Mouse (Mus musculus): ENCODE results near the gene Reps1.
"Not testable (repeated sequence)": the region's sequence is repeated elsewhere in the genome, so short reads cannot be mapped to it uniquely, and the experiment has no call there.

Gene Reps1

DNA sequence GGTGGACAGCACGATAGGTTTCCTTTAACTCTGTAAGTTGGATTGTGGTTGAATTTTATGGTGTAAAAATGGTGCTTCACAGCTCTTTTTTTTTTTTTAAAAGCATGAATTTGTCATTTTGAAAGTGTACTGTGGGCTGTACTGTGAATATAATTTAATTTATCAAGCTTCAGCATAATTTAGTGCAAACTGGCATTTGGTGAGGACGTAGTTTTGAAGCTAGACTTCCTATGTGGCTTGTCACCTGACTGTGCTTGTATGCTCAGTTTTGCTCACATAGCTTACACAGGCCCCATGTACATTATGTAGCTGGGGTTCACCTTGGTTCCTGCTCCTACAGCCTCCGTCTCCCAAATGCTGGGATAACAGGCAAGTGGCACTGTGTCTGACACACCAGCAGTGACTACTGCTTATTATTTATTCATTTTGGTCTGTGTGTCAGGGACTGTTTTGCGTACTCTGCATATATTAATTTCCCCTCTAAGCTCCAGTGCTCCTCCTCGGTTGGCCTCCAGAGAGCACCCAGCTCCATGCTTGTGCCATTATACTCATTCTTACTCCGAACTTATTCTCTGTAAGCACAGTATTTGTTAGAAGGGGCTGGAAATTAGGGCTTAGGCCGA lies 9.1 kb downstream of the Reps1 start:
- no peak for DNase-seq (ENCODE audit: low read depth, low spot score)

DNA sequence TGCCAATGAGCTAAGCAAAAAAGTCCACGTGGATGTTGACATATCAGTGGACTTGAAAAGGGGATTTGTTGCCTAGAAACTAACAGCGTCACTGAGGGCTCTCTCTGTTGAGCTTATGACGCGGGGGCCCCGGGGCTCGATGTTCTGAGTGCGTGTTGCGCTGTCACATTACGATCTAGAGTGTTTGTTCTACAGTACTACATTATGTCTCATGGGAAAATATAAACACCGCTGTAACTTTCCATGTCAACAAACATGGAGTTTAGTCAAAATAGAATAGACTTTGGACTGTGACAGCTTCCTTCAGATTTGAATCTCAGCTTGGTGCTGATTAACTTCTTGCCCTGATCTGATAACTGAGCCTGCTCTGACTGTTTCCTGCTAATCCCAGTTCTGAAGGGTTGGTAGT lies 10.4 kb downstream of the Reps1 start:
- DNase-seq (ENCODE audit: low read depth, low spot score) = no peak

DNA sequence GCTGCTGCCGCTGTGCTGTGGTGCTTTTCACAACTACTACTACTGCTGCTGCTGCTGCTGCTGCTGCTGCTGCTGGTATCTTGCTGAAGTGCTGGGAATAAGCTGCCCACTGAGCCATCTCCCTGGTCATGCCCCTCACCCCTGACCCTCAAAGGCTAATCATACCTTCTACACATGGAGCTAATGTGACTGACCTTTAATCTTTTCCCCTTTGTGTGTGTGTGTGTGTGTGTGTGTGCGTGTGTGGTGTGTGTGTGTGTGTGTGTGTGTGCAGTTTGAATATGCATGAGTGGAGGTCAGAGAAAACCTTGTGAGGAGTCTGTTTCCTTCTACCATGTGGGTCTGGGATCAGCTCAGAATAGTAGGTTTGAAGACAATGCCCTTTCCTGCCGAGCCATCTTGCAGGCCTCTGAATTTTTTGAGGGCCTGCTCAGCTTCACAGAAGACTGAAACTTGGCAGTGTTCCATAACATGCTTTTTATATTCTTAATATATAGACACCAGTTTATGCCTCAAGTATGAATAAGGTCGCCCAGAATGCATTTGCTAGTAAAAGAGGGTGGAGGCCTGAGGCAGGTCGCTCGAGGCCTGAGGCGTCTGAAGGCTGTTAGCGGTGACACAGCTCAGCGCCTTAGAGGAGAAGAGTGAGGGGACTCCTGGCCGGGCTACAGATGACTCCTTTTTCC lies 12.2 kb downstream of the Reps1 start:
- no peak for DNase-seq (ENCODE audit: low read depth, low spot score)

DNA sequence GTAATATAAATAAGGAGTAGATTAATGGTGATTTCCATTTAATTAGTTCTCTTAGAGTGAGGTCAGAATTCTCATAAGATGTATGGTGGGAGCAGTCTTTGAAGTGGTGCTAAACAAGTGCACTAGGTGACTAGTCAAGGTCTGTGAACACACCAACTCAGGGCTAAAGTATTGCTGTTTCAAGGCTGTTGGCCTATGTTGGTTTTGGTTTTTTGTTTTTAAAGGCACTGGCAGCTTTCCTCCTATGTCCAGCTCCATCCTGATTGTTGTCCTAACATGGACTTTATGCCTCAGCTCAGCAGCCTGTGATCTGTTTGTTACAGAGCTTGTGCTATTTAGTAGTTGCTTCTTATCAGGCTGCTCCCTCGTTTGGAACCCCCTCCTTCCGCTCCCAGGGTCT lies 13.2 kb downstream of the Reps1 start:
- DNase-seq (ENCODE audit: low read depth, low spot score) = no peak

DNA sequence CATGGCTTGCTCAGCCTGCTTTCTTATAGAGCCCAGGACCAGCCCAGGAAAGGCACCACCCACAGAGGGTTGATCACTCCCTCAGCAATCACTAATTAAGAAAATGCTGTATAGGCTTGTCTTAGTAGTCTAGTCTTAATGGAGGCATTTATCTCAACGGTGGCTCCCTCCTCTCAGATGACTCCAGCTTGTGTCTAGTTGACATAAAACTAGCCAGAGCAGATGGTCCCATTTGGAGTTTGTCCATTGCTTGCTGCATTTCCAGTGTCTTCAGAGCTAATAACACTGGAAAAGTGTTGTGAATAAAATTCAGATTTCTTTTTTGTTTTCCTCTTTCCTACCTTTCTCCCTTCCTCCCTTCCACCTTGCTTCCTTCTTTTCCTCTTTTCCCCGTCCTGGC lies 13.9 kb downstream of the Reps1 start:
- no peak for DNase-seq (ENCODE audit: low read depth, low spot score)

DNA sequence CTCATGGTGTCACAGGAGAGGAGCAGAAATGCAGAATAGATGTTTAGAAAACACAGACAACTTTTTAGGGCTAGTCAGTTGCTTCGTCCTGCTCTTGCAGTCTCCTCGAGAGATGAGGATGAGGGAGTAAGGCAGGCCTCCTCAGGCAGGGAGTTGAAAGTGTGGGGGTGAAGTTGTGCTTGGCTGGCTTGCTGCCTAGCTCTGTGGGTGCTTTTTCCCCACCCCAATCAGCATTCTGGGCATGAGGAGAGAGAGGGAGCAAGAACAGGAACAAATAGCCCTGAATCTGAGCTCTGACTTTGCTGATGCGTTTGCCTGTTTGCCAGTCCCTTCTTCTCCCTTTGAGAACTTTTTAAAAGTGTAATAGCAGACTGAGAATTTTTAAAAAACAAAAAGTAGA lies 14.5 kb downstream of the Reps1 start:
- DNase-seq (ENCODE audit: low read depth, low spot score) = no peak

DNA sequence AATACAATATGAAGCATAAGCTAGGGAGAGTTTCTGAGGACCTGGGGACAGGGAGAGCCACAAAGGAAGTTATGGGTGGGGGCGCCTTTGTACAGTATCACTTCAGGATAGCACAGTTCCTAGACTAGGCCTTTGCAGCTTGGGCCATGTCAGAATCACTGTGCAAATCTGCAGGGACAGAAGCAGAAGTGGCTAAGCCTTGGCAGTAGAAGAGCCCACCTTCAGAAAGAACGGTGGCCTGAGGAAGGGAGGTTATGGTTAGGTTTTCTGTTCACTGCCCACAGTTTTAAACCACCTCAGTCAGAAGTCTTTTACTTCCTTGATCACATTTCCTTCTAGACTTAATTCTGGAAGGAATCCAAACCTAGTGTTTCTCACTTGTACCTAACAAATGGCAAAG lies 15.0 kb downstream of the Reps1 start:
- DNase-seq (ENCODE audit: low read depth, low spot score) = no peak

DNA sequence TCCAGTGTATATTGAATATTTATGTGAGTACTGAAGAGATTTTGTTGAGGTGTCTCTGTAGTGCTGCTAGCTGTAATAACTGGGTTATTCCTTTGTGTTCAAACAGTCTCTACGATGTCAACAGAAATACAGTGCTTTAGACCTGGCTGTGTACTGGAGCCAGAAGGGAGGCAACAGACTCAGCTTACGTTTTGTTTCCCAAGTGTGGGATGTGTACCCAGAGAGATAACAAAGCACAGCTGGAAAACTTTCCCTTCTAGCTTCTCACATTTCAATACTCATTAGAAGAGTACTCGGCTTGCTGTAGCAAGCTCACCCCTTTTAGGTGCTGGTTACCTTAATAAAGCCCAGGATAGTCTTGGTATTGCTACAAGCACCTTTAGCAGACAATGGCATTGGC lies 17.2 kb downstream of the Reps1 start:
- no peak for DNase-seq (ENCODE audit: low read depth, low spot score)

DNA sequence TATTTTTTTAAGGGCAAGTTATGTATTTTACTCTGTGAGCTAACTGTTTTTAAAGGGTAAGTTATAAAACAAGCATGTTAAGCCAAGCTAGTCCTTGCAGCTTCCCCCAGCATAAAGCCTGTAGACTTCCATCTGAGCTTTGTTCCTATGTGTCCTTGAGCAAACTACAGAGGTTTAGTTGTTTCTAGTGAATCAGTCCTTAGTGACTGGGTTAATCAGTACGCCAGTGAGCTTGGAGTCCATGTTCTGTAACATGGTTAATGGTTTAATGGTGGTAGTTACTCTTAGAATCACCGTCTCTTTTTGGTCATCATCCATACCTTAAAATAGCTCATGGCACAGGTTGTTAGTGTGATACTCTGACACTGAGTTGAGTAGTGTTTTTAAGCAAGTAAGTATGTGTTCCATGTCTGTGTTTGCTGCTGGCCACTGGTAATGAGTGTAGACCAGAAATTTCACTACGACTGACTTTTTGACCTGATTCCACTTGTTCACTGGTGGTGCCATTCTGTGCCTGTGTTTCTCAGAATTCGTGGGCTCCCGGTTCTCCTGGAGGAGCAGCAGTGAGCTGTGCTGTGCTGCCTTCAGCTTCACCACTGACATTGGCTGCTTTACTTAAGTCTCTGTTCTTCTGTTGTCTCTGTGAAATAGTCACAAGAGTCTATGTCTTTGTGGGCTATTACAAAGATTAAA lies 18.9 kb downstream of the Reps1 start:
- DNase-seq (ENCODE audit: low read depth, low spot score) = no peak

DNA sequence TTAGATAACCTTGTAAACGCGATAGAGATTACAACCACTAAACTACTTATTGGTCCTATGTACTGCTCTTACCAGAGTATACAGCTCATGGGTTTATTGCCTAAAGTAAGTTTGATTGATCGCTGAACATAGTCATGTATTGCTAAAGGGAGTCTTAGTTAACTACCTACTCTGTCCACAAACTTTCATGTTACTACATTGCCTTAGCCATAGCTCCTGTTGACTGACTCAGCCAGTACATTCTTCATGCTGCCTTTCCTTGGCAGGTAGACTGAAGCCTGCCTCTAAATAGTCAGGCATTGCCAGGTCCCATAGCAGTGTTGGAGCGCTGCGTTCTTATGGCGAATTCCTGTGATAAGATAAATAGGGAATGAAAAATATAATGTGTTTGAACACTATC lies 20.2 kb downstream of the Reps1 start:
- no peak for DNase-seq (ENCODE audit: low read depth, low spot score)

DNA sequence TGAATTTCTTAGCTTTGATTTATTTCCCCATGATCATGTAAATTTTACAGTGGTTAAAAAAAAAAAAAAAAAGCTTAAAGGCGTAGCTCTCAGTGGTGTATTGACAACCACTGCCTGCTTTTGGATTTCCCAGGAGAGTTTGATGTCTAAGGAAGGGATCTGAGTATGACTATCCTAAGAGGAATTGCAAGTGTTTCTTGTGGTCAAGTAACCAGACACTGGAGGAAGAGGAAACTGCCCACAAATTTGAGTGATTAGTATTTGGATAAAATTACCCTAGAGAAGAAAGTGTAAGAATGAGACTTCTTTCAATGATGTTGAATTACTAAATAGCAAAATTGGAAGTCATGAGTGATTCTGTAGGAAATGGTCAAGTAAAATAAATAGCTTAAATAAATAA lies 25.9 kb downstream of the Reps1 start:
- DNase-seq (ENCODE audit: low read depth, low spot score) = no peak

DNA sequence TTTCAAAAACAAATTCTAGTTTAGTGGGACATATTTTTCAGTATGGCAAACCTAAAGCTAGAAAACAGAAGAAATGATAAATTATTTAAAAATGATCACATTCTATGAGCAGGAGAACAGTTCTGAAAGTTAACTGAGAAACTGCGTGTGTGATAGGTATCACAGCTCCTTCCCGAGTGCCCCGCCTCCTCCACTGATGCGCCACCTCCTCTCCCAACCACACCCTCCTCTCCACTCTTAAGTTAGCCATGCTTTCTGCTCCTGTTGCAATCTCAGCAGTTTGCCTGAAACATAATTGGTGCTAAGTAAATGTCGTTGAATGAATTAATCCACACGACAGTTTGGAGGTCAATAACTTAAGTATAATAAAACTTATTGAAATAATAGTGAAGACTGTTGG lies 27.1 kb downstream of the Reps1 start:
- no peak for DNase-seq (ENCODE audit: low read depth, low spot score)

DNA sequence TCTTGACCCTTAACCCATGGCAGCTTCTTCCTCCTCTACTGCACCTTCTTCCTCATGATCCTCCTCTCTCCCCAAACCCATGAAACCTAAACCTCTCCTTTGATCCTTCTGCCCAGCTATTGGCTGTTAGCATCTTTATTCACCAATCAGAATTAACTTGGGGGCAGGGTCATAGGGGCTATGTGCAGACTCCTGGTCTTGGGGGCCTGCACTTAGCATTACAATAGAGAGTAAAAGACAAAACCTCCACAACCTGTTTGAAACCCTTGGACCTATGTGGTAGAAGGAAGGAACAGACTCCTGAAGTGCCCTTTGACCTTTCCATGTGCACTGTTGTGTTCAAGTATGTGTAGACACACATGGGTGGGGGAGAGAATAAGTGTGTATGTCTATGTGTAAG lies 35.0 kb downstream of the Reps1 start:
- no peak for DNase-seq (ENCODE audit: low read depth, low spot score)

DNA sequence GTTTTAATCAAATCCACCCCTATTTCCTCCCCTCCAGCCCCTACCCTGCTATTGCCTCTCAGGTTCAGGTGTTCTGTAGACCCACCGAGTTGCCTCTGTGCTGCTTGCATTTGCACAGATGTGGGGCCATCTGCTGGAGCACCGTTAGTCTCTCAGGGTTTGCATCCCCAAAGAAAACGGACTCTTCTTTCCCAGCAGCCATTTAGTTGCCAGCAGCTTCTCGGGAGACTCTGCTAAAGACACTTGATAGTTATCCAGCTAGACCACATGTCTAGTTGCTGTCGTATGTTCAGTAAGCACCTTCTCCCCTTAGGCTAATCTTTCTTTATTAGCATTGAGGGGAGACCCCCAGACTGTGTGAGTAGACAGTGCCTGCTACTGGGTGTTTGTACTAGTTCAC lies 46.5 kb downstream of the Reps1 start:
- DNase-seq (ENCODE audit: low read depth, low spot score) = no peak

DNA sequence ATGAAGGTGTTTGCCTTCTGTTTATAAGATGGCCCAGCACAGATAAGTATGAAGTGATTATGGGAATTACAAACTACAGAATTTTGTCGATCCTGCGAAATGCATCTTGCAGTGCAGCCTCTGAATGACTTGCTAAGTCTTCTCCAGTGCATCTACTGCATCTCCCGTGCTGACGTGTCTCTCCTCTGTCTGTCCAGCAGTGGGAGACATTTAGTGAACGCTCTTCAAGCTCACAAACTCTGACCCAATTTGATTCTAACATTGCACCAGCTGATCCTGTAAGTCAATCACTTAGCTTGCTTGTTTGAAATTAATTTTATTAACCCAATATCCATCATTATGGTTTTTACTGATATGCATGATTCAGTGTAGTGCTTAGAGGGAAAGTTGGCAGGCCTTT lies 51.8 kb downstream of the Reps1 start:
- no peak for DNase-seq (ENCODE audit: low read depth, low spot score)

DNA sequence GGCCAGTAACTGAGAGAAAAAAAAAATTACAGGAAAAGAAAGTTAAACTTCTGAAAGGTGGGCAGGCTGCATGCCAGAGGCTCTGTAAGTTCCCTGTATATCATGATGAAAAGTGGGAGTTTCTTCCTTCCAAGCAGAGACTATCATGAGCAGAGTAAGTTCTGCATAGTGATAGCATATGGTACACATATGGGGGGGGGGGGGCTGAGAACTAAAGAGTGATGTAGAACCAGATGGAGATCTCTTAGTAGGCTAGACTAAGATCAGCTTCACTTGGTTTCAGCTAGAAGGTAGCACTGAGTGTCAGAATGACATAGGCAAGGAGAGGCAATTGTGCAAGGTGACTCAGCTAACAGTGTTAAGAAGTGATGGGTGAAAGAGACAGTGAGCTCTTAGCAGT lies 55.3 kb downstream of the Reps1 start:
- DNase-seq (ENCODE audit: low read depth, low spot score) = no peak

DNA sequence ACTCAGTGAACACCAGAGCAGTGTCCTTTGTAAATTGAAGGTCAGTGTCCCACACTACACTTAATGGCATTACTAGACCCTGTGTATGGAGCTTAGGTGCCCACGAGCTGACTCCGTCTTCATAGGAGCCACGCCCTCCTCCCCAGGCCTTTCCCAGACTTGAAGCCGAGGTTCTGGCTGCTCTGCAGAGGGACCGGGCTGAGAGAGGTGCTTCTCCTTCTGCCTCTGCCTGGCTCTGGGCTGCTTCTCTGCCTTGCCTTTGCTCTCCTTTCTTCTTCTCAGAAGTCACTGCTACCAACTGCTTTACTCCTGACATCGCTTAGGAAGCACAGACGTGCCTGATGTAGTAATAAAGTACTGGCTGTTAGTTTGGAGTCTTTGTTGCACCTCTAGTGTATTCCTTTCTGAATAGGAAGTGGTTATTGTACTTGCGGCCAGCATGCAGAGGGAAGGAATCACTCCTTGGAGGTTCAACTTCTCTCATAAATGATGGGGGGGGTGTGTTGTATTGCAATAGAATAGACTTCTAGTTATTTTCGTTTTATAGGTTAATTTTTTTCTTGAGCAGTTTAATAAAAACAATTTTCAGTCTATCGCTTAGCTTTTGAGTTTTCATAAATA lies 57.9 kb downstream of the Reps1 start:
- no peak for DNase-seq (ENCODE audit: low read depth, low spot score)

DNA sequence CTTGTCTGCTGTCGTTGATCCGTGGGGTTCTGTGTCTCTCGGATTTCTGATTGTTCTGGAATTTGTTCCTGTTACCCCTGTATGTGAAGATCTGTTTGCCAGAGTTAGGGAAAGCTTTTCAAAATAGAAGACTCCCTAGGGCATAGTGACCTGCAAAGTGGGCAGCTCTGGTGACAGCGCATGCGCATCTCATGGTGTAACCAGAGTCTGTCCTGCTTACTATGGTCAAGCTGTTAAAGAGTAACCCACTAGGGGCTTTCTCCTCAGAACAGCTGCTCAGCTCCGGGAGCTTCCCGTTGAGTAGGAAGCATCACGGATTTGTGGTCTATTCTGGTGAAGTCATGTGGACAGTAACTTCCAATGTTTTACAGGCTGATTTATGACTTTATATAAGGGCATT lies 62.7 kb downstream of the Reps1 start:
- no peak for DNase-seq (ENCODE audit: low read depth, low spot score)

DNA sequence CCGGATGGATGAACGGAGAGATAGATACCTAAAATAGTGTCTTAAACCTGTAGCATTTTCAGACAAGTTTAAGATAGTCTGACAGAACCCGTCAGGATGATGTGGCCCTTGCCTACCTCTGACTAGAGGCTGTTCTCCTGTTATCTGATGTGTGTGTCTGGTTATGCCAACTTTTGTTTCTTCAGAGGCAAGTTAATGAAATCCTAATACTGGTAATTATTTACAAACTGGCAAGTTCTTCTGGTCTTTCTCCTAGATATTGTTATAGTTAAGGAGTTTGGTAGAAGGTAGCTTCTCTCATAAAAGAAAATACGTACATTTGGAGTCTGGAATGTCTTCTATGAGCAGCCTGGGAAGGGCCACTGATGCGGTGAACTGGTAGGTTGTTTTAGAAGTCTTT lies 74.6 kb downstream of the Reps1 start:
- DNase-seq (ENCODE audit: low read depth, low spot score) = no peak

DNA sequence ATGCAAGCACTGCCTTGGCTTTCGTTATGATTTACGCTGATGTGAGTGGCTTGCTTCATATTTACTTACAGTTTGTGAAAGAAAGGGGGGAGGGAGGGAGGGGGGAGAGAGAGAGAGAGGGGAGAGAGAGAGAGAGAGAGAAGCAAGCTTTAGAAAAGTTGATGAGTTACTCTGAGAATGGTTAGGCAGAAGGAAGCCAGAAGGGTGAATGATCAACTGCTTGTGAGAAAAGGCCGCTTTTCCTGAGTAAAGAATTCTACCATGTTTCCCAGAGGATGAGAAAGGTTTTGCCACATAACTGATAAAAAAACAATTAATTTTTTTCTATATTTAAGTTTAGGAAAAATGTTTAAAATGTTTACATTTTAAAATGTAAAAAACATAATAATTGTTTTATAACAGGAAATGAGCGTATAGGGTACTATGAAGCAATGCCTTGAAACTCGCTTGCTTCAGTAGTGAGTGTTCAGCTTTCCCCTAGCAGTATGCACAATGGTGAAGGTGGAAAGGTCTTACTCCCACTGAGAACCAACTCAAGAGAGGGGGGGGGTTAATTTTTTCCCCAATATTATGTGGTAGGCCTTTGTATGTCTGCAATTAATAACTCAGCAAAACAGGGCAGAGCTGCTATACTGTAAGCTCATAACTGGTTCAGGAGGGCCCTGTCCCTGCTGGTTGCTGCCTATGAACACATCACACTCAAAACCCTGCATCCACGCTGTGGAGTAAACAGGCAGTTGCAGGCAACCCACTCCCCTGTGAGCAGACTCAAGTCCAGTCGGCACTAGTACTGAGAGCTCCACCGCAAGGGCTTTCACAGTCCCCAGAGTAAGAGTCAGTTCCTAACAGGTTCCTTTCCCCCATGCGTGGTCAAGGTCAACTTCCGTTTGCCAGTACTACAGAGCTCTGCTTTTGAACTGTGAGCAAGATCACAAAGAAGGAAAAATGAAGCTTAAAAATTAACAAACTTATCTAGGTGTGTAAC lies 76.3 kb downstream of the Reps1 start:
- no peak for DNase-seq (ENCODE audit: low read depth, low spot score)

DNA sequence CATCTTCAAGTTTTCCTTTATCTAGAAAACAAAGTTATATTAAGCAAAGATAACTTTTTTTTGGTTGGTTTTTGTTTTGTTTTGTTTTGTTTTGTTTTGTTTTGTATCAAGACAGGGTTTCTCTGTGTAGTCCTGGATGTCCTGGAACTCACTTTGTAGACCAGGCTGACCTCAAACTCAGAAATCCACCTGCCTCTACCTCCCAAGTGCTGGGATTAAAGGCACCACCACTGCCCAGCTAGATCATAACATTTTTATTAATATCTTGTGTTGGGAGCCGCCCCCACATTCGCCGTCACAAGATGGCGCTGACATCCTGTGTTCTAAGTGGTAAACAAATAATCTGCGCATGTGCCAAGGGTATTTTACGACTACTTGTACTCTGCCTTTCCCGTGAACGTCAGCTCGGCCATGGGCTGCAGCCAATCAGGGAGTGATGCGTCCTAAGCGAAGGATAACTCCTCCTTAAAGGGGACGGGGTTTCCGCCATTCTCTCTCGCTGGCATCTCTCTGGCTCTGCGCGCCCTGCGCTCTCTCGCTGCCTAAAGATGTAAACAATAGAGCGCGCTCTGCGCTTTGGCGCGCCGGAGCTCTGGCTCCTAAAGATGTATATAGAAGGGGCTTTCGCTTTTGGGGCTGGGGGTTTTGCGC lies 83.3 kb downstream of the Reps1 start:
- not testable (repeated sequence) for DNase-seq (ENCODE audit: low read depth, low spot score)

All from WW6 (cell line).